Mouse (Mus musculus) lung, postnatal 0 days (tissue): Measurements from ENCODE around the gene Mcemp1. TPM values are rescaled to one million over a fixed set of nuclear protein-coding genes. Genes with fewer than 3 reads are reported as not detected.

Experiments
- ATAC-seq: fragments of 200-750 bp; cut with Nextera tagmentation; 2 replicates; pipeline ENCODE4 v1.8.0; 2017; ENCODE audit warnings: moderate library complexity
- DNase-seq: peaks from one replicate; pipeline ENCODE4 v3.0.0-alpha.2; 2016; ENCODE audit warnings: low spot score
- H3K27ac ChIP-seq: fragments of 300-500 bp; sonication (generic); 2 replicates; pipeline ENCODE4 v1.5.1; 2014; ENCODE audit warnings: antibody characterized with exemption, mild to moderate bottlenecking, low read length, mixed read lengths
- H3K27me3 ChIP-seq: fragments of 300-500 bp; sonication (generic); replicated peaks from 2 replicates; pipeline ENCODE4 v1.6.1; 2014; ENCODE audit warnings: low read length, mixed read lengths; ENCODE audit not compliant: insufficient read depth
- H3K36me3 ChIP-seq: fragments of 300-500 bp; sonication (generic); 2 replicates; pipeline ENCODE4 v1.6.1; 2014; ENCODE audit warnings: low read length, mixed read lengths; ENCODE audit not compliant: insufficient read depth
- H3K4me1 ChIP-seq: fragments of 300-500 bp; sonication (generic); 2 replicates; pipeline ENCODE4 v1.6.1; 2014; ENCODE audit warnings: antibody characterized with exemption, low read depth, low read length, mixed read lengths; ENCODE audit not compliant: insufficient read depth
- H3K4me2 ChIP-seq: fragments of 300-500 bp; sonication (generic); replicated peaks from 2 replicates; pipeline ENCODE4 v1.6.1; 2014; ENCODE audit warnings: low read depth, mild to moderate bottlenecking, low read length, moderate library complexity, mixed read lengths
- H3K4me3 ChIP-seq: fragments of 300-500 bp; sonication (generic); 2 replicates; pipeline ENCODE4 v1.5.1; 2014; ENCODE audit warnings: low read depth, low read length
- H3K9ac ChIP-seq: fragments of 300-500 bp; sonication (generic); replicated peaks from 2 replicates; pipeline ENCODE4 v1.6.1; 2014; ENCODE audit warnings: low read depth, mild to moderate bottlenecking
- H3K9me3 ChIP-seq: fragments of 300-500 bp; sonication (generic); 2 replicates; pipeline ENCODE4 v1.6.1; 2016; ENCODE audit warnings: low read length, mixed read lengths
- CTCF ChIP-seq: IDR thresholded peaks from 2 replicates; pipeline ENCODE4 v1.5.1; 2016; ENCODE audit warnings: antibody characterized with exemption, mild to moderate bottlenecking
- EP300 ChIP-seq: IDR thresholded peaks from 2 replicates; pipeline ENCODE4 v1.6.1; 2016; ENCODE audit warnings: antibody characterized with exemption, mild to moderate bottlenecking, control low read depth
- WGBS: fragments of 180-500 bp; shearing (Covaris S2); extraction: QIAGEN DNeasy Blood & Tissue Kit; methylation state at CpG from one replicate; pipeline ENCODE4 v1.1.7; 2014; 5-methylcytosine and 5-hydroxymethylcytosine counted together
- polyA plus RNA-seq: library from polyadenylated mRNA; unstranded; fragments of >200 nt; fragmentation: Nextera tagmentation; extraction: Ambion mirVana; gene quantifications from 2 replicates; pipeline ENCODE4 v1.2.1, GENCODE M21; 2015

The Mcemp1 gene
- polyA plus RNA-seq, 1 experiment from 2014 or later: 20.2 TPM

- H3K4me3 ChIP-seq: no peak overlapping the region
- no peaks in the 10 kb centered on the region for H3K27me3 ChIP-seq
- 96% methylated on average over 23 of the region's 23 CpGs for WGBS
- no peak overlapping the region for H3K4me2 ChIP-seq
- no peaks in the 10 kb centered on the region for H3K9me3 ChIP-seq
- DNase-seq: no peak
- no peak for ATAC-seq
- no peak overlapping the region for H3K27ac ChIP-seq
- TF ChIP-seq CTCF: no peak
- no peak for TF ChIP-seq EP300
- H3K36me3 ChIP-seq: 0 out of 2 replicates have a peak, but pooled peaks cover 3% of the 10 kb centered on the region
- 0 out of 2 replicates have a peak, but pooled peaks cover 2% of the 10 kb centered on the region for H3K4me1 ChIP-seq
- no peak overlapping the region for H3K9ac ChIP-seq
These were observed 13.3 kb downstream of the Mcemp1 start for GRCm38 (mm10) chr8:3678831-3679230.

GRCm38 (mm10) chr8:3679236-3679635, 13.7 kb downstream of the Mcemp1 start:
- 95% methylated on average over 23 of the region's 23 CpGs for WGBS
- ATAC-seq: no peak
- no peak for DNase-seq
- Histone ChIP-seq H3K27ac (no peak overlapping the region), H3K27me3 (no peaks in the 10 kb centered on the region), H3K4me1 (0 out of 2 replicates have a peak, but pooled peaks cover 2% of the 10 kb centered on the region), H3K4me3 (no peak overlapping the region), H3K9me3 (no peaks in the 10 kb centered on the region), H3K36me3 (0 out of 2 replicates have a peak, but pooled peaks cover 3% of the 10 kb centered on the region), H3K4me2 (no peak overlapping the region), H3K9ac (no peak overlapping the region)
- no peak for TF ChIP-seq CTCF
- no peak for TF ChIP-seq EP300

GRCm38 (mm10) chr8:3679656-3680055, 14.1 kb downstream of the Mcemp1 start:
- 0 out of 2 replicates have a peak, but pooled peaks cover 3% of the 10 kb centered on the region for H3K36me3 ChIP-seq
- 62% methylated on average over 5 of the region's 5 CpGs for WGBS
- 0 out of 2 replicates have a peak, but pooled peaks cover 2% of the 10 kb centered on the region for H3K4me1 ChIP-seq
- no peak overlapping the region for H3K4me3 ChIP-seq
- H3K27me3 ChIP-seq: no peaks in the 10 kb centered on the region
- H3K9me3 ChIP-seq: no peaks in the 10 kb centered on the region
- TF ChIP-seq EP300 (no peak), CTCF (no peak)
- H3K27ac ChIP-seq: no peak overlapping the region
- no peak overlapping the region for H3K9ac ChIP-seq
- DNase-seq: no peak
- H3K4me2 ChIP-seq: no peak overlapping the region
- no peak for ATAC-seq

DNA sequence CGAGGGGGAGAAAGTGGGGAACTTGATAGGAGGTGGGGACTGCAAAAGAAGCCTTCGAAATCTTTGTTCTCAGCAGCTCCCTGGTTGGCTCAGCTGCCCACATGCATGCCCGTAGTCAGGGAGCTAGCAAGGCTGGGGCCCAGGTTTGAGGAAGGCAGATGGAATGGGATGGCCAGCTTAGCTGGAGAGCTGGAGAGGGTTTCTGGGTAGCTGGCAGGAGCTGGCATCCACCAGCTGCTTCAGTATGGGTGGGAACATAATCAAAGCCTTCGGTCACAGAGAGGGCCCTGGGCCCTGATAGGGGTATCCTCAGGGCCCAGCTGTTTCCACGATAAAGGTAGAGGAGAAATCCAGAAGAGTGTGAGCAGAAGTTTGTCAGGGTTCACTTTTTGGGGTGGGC, 16.9 kb downstream of the Mcemp1 start:
- Histone ChIP-seq H3K9me3 (no peaks in the 10 kb centered on the region), H3K4me1 (0 out of 2 replicates have a peak, but pooled peaks cover 2% of the 10 kb centered on the region), H3K27ac (no peak overlapping the region), H3K27me3 (no peaks in the 10 kb centered on the region), H3K4me3 (no peak overlapping the region), H3K9ac (no peak overlapping the region), H3K4me2 (no peak overlapping the region), H3K36me3 (0 out of 2 replicates have a peak, but pooled peaks cover 3% of the 10 kb centered on the region)
- no peak for DNase-seq
- 90% methylated on average over 5 of the region's 5 CpGs for WGBS
- ATAC-seq: no peak
- TF ChIP-seq EP300 (no peak), CTCF (no peak)

GRCm38 (mm10) chr8:3683408-3684176, 18.0 kb downstream of the Mcemp1 start:
- no peak for DNase-seq
- ATAC-seq: no peak
- H3K27me3 ChIP-seq: no peaks in the 10 kb centered on the region
- H3K36me3 ChIP-seq: 0 out of 2 replicates have a peak, but pooled peaks cover 3% of the 10 kb centered on the region
- 61% methylated on average over 6 of the region's 6 CpGs for WGBS
- no peak overlapping the region for H3K4me2 ChIP-seq
- H3K4me1 ChIP-seq: no peaks in the 10 kb centered on the region
- H3K27ac ChIP-seq: no peak overlapping the region
- no peak overlapping the region for H3K4me3 ChIP-seq
- H3K9me3 ChIP-seq: no peaks in the 10 kb centered on the region
- TF ChIP-seq EP300: no peak
- TF ChIP-seq CTCF: no peak
- H3K9ac ChIP-seq: no peak overlapping the region

GRCm38 (mm10) chr8:3684530-3684929, 19.0 kb downstream of the Mcemp1 start:
- Histone ChIP-seq H3K27me3 (no peaks in the 10 kb centered on the region), H3K27ac (no peak overlapping the region), H3K4me3 (no peak overlapping the region), H3K9me3 (no peaks in the 10 kb centered on the region), H3K4me2 (no peak overlapping the region), H3K4me1 (no peaks in the 10 kb centered on the region), H3K36me3 (no peaks in the 10 kb centered on the region), H3K9ac (no peak overlapping the region)
- ATAC-seq (no peak), DNase-seq (no peak)
- TF ChIP-seq EP300 (no peak), CTCF (no peak)
